Mouse (Mus musculus): ENCODE results near the gene Hivep2. TPM values are rescaled to one million over a fixed set of nuclear protein-coding genes. Genes with fewer than 3 reads are reported as not detected.

Hivep2 gene
- polyA plus RNA-seq, 1 experiment from 2014 or later, result 21.1 TPM

DNA sequence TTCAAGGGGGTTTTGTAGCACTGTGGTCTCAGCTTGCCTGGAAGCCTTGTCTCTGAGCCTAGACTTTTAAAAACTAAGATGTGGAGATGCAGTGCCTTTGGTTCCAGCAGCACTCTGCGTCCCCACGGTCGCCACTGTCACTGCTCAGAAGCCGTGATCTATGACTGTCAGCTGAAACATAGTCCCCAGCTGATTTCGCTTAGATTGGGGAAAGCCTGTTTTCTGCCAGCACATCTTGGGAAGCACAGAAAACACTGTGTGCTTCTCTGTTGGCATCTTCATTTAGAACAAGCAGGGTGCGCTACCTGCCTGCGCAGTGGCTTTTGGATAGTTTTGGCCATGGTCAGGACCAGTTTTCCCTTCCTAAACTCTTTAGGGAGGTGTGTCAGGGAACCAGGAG is 59.1 kb downstream of the Hivep2 start:
- Histone ChIP-seq H3K4me3 (ENCODE audit: low read depth, low read length) (no peak overlapping the region), H3K9me3 (replicated peaks; ENCODE audit: control insufficient read depth, low read length) (no peaks in the 10 kb centered on the region), H3K4me1 (ENCODE audit: control insufficient read depth, insufficient read depth, low read length) (no peaks in the 10 kb centered on the region), H3K4me2 (ENCODE audit: low read length) (no peak overlapping the region), H3K27me3 (replicated peaks; ENCODE audit: control insufficient read depth, insufficient read depth, low read length) (no peaks in the 10 kb centered on the region), H3K9ac (ENCODE audit: low read length) (no peak overlapping the region), H3K27ac (ENCODE audit: low read depth, low read length) (no peak overlapping the region), H3K36me3 (ENCODE audit: control insufficient read depth, insufficient read depth, low read length) (no peaks in the 10 kb centered on the region)
- WGBS, result 95% methylated on average over 7 of the region's 7 CpGs
- ATAC-seq (no peak), DNase-seq (ENCODE audit: low spot score) (no peak)

DNA sequence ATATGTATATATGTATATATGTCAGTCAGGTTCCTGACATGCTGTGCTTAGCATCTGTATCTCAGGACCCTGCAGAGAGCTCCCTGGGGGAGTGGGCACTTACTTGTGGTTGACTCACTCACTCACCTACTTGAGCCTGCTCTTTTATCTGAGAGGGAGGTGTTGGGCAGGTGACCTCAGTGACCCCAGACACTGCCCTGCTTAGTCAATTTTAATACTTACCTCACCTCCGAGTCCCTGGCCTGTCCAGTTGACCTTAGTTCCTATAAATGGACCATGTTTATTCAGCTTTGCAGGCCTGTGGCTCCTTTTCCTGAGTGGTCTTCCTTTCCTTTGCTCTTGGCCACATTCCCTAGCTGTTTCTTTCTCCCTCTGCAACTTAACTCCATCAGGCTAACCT is 61.9 kb downstream of the Hivep2 start:
- Histone ChIP-seq H3K9ac (ENCODE audit: low read length) (no peak overlapping the region), H3K4me3 (ENCODE audit: low read depth, low read length) (no peak overlapping the region), H3K27me3 (replicated peaks; ENCODE audit: control insufficient read depth, insufficient read depth, low read length) (no peaks in the 10 kb centered on the region), H3K4me1 (ENCODE audit: control insufficient read depth, insufficient read depth, low read length) (no peaks in the 10 kb centered on the region), H3K36me3 (ENCODE audit: control insufficient read depth, insufficient read depth, low read length) (no peaks in the 10 kb centered on the region), H3K4me2 (ENCODE audit: low read length) (no peak overlapping the region), H3K27ac (ENCODE audit: low read depth, low read length) (no peak overlapping the region), H3K9me3 (replicated peaks; ENCODE audit: control insufficient read depth, low read length) (no peaks in the 10 kb centered on the region)
- ATAC-seq (no peak), DNase-seq (ENCODE audit: low spot score) (no peak)
- WGBS, result 79% methylated on average over 1 of the region's 1 CpGs

GRCm38 (mm10) chr10:14028956-14029355 is 63.1 kb downstream of the Hivep2 start:
- Histone ChIP-seq H3K27me3 (replicated peaks; ENCODE audit: control insufficient read depth, insufficient read depth, low read length) (no peaks in the 10 kb centered on the region), H3K4me3 (ENCODE audit: low read depth, low read length) (no peak overlapping the region), H3K9ac (ENCODE audit: low read length) (no peak overlapping the region), H3K9me3 (replicated peaks; ENCODE audit: control insufficient read depth, low read length) (no peaks in the 10 kb centered on the region), H3K4me1 (ENCODE audit: control insufficient read depth, insufficient read depth, low read length) (no peaks in the 10 kb centered on the region), H3K27ac (ENCODE audit: low read depth, low read length) (no peak overlapping the region), H3K36me3 (ENCODE audit: control insufficient read depth, insufficient read depth, low read length) (no peaks in the 10 kb centered on the region), H3K4me2 (ENCODE audit: low read length) (no peak overlapping the region)
- DNase-seq (ENCODE audit: low spot score) (no peak), ATAC-seq (no peak)
- 91% methylated on average over 7 of the region's 7 CpGs for WGBS

- no peak for DNase-seq (ENCODE audit: low spot score)
- no peak overlapping the region for H3K9ac ChIP-seq (ENCODE audit: low read length)
- H3K4me2 ChIP-seq (ENCODE audit: low read length), result no peak overlapping the region
- no peaks in the 10 kb centered on the region for H3K4me1 ChIP-seq (ENCODE audit: control insufficient read depth, insufficient read depth, low read length)
- no peaks in the 10 kb centered on the region for H3K9me3 ChIP-seq (replicated peaks; ENCODE audit: control insufficient read depth, low read length)
- H3K27me3 ChIP-seq (replicated peaks; ENCODE audit: control insufficient read depth, insufficient read depth, low read length), result no peaks in the 10 kb centered on the region
- no peaks in the 10 kb centered on the region for H3K36me3 ChIP-seq (ENCODE audit: control insufficient read depth, insufficient read depth, low read length)
- no peak for ATAC-seq
- H3K4me3 ChIP-seq (ENCODE audit: low read depth, low read length), result no peak overlapping the region
- 85% methylated on average over 14 of the region's 14 CpGs for WGBS
- H3K27ac ChIP-seq (ENCODE audit: low read depth, low read length), result no peak overlapping the region
Measured at GRCm38 (mm10) chr10:14030458-14031035, 64.7 kb downstream of the Hivep2 start.

GRCm38 (mm10) chr10:14032532-14032931 is 66.7 kb downstream of the Hivep2 start:
- WGBS, result 82% methylated on average over 2 of the region's 2 CpGs
- ATAC-seq (no peak), DNase-seq (ENCODE audit: low spot score) (no peak)
- no peaks in the 10 kb centered on the region for H3K27me3 ChIP-seq (replicated peaks; ENCODE audit: control insufficient read depth, insufficient read depth, low read length)
- H3K9me3 ChIP-seq (replicated peaks; ENCODE audit: control insufficient read depth, low read length), result no peaks in the 10 kb centered on the region
- H3K27ac ChIP-seq (ENCODE audit: low read depth, low read length), result no peak overlapping the region
- H3K4me1 ChIP-seq (ENCODE audit: control insufficient read depth, insufficient read depth, low read length), result no peaks in the 10 kb centered on the region
- no peaks in the 10 kb centered on the region for H3K36me3 ChIP-seq (ENCODE audit: control insufficient read depth, insufficient read depth, low read length)
- H3K4me2 ChIP-seq (ENCODE audit: low read length), result no peak overlapping the region
- no peak overlapping the region for H3K9ac ChIP-seq (ENCODE audit: low read length)
- H3K4me3 ChIP-seq (ENCODE audit: low read depth, low read length), result no peak overlapping the region

DNA sequence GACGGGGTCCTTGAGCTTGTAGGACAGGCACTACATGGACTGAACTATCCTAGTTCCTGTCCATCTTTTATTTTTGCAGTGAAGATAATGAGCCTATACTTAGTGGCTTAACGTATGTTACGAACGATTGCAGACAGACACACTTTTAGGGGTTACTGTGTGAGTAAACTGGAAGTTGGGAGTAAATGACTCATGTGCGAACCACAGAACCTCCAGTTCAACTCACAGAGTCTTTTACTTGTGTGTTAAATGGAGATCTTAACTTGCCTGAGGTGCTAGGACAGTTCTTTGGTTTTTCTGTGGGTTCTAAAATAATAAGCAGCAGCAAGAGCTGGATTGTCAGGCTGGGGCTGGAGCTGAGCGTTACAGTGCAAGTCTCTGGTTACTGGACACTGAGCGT is 68.2 kb downstream of the Hivep2 start:
- Histone ChIP-seq H3K36me3 (ENCODE audit: control insufficient read depth, insufficient read depth, low read length) (no peaks in the 10 kb centered on the region), H3K27me3 (replicated peaks; ENCODE audit: control insufficient read depth, insufficient read depth, low read length) (no peaks in the 10 kb centered on the region), H3K27ac (ENCODE audit: low read depth, low read length) (no peak overlapping the region), H3K9me3 (replicated peaks; ENCODE audit: control insufficient read depth, low read length) (no peaks in the 10 kb centered on the region), H3K4me3 (ENCODE audit: low read depth, low read length) (no peak overlapping the region), H3K4me2 (ENCODE audit: low read length) (no peak overlapping the region), H3K9ac (ENCODE audit: low read length) (no peak overlapping the region), H3K4me1 (ENCODE audit: control insufficient read depth, insufficient read depth, low read length) (no peaks in the 10 kb centered on the region)
- WGBS, result 95% methylated on average over 7 of the region's 7 CpGs
- no peak for DNase-seq (ENCODE audit: low spot score)
- no peak for ATAC-seq

GRCm38 (mm10) chr10:14034790-14035189 is 68.9 kb downstream of the Hivep2 start:
- no peaks in the 10 kb centered on the region for H3K9me3 ChIP-seq (replicated peaks; ENCODE audit: control insufficient read depth, low read length)
- H3K4me2 ChIP-seq (ENCODE audit: low read length), result no peak overlapping the region
- no peak overlapping the region for H3K27ac ChIP-seq (ENCODE audit: low read depth, low read length)
- no peak overlapping the region for H3K4me3 ChIP-seq (ENCODE audit: low read depth, low read length)
- H3K9ac ChIP-seq (ENCODE audit: low read length), result no peak overlapping the region
- ATAC-seq (no peak), DNase-seq (ENCODE audit: low spot score) (no peak)
- H3K4me1 ChIP-seq (ENCODE audit: control insufficient read depth, insufficient read depth, low read length), result no peaks in the 10 kb centered on the region
- H3K27me3 ChIP-seq (replicated peaks; ENCODE audit: control insufficient read depth, insufficient read depth, low read length), result no peaks in the 10 kb centered on the region
- WGBS, result 93% methylated on average over 7 of the region's 7 CpGs
- H3K36me3 ChIP-seq (ENCODE audit: control insufficient read depth, insufficient read depth, low read length), result no peaks in the 10 kb centered on the region

DNA sequence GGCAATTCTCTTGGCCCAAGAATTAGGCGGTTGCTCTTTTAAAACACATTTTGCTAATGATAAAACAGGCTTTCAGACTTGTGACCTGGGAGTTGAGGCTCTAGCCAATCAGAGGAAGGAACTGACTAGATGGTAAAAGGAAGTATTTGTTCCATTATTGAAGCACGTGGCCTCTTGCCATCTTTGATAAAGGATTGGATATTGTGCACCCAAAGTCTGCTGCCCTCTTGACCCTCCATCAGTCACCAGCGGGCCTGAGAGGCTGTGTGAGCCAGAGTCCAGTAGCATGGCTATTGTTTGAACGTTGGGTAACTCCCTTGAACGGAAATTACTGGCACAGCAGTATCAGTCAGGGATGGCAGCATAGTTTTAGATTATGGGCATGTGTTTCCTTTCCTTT is 69.7 kb downstream of the Hivep2 start:
- Histone ChIP-seq H3K4me3 (ENCODE audit: low read depth, low read length) (no peak overlapping the region), H3K27me3 (replicated peaks; ENCODE audit: control insufficient read depth, insufficient read depth, low read length) (no peaks in the 10 kb centered on the region), H3K9me3 (replicated peaks; ENCODE audit: control insufficient read depth, low read length) (no peaks in the 10 kb centered on the region), H3K36me3 (ENCODE audit: control insufficient read depth, insufficient read depth, low read length) (no peaks in the 10 kb centered on the region), H3K4me2 (ENCODE audit: low read length) (no peak overlapping the region), H3K9ac (ENCODE audit: low read length) (no peak overlapping the region), H3K4me1 (ENCODE audit: control insufficient read depth, insufficient read depth, low read length) (no peaks in the 10 kb centered on the region), H3K27ac (ENCODE audit: low read depth, low read length) (no peak overlapping the region)
- WGBS, result 75% methylated on average over 5 of the region's 5 CpGs
- no peak for DNase-seq (ENCODE audit: low spot score)
- no peak for ATAC-seq

DNA sequence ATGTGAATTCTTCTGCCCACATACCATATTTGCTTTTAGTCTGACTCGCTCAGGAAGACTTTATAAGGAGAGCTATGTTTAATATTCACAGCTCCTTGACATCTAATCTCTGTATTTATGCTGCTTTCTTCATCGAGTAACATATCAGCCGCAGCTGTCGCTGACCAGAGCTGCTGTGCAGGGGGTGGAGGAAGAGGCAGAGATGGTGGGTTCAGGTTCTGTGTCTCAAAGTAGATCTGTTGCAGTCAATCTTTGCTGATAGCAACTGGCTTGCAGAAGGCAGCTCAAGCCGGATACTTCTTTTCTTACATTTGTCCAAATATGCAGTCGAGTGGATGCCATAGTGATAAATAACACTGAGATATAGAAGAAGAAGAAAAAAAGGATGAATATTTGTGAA is 70.6 kb downstream of the Hivep2 start:
- no peak overlapping the region for H3K4me2 ChIP-seq (ENCODE audit: low read length)
- H3K4me3 ChIP-seq (ENCODE audit: low read depth, low read length), result no peak overlapping the region
- no peak overlapping the region for H3K9ac ChIP-seq (ENCODE audit: low read length)
- H3K36me3 ChIP-seq (ENCODE audit: control insufficient read depth, insufficient read depth, low read length), result no peaks in the 10 kb centered on the region
- no peaks in the 10 kb centered on the region for H3K9me3 ChIP-seq (replicated peaks; ENCODE audit: control insufficient read depth, low read length)
- ATAC-seq (no peak), DNase-seq (ENCODE audit: low spot score) (no peak)
- 93% methylated on average over 6 of the region's 6 CpGs for WGBS
- H3K27ac ChIP-seq (ENCODE audit: low read depth, low read length), result no peak overlapping the region
- H3K4me1 ChIP-seq (ENCODE audit: control insufficient read depth, insufficient read depth, low read length), result no peaks in the 10 kb centered on the region
- H3K27me3 ChIP-seq (replicated peaks; ENCODE audit: control insufficient read depth, insufficient read depth, low read length), result no peaks in the 10 kb centered on the region
